Mouse (Mus musculus) stomach, embryonic 15.5 days (tissue): ENCODE results near the gene Hspd1. TPM values are rescaled to one million over a fixed set of nuclear protein-coding genes. Genes with fewer than 3 reads are reported as not detected.

Experiments used
- ATAC-seq: fragments of 200-750 bp; cut with Nextera tagmentation; 2 replicates; pipeline ENCODE4 v1.8.0; 2017; ENCODE audit warnings: low read depth, moderate number of reproducible peaks, moderate TSS enrichment; ENCODE audit not compliant: insufficient read depth, low FRiP score
- H3K27ac ChIP-seq: fragments of 300-500 bp; sonication (generic); 2 replicates; pipeline ENCODE4 v1.5.1; 2015; ENCODE audit warnings: mild to moderate bottlenecking, inconsistent platforms
- H3K27me3 ChIP-seq: fragments of 300-500 bp; sonication (generic); replicated peaks from 2 replicates; pipeline ENCODE4 v1.6.1; 2015; ENCODE audit warnings: inconsistent platforms
- H3K36me3 ChIP-seq: fragments of 300-500 bp; sonication (generic); 2 replicates; pipeline ENCODE4 v1.6.1; 2015; ENCODE audit warnings: inconsistent platforms
- H3K4me1 ChIP-seq: fragments of 300-500 bp; sonication (generic); 2 replicates; pipeline ENCODE4 v1.6.1; 2015; ENCODE audit warnings: inconsistent platforms
- H3K4me2 ChIP-seq: fragments of 300-500 bp; sonication (generic); 2 replicates; pipeline ENCODE4 v1.6.1; 2015; ENCODE audit warnings: mild to moderate bottlenecking, inconsistent platforms
- H3K4me3 ChIP-seq: fragments of 300-500 bp; sonication (generic); replicated peaks from 2 replicates; pipeline ENCODE4 v1.5.1; 2015; ENCODE audit warnings: inconsistent platforms
- H3K9ac ChIP-seq: fragments of 300-500 bp; sonication (generic); 2 replicates; pipeline ENCODE4 v1.6.1; 2015; ENCODE audit warnings: inconsistent platforms
- H3K9me3 ChIP-seq: fragments of 300-500 bp; sonication (generic); 2 replicates; pipeline ENCODE4 v1.6.1; 2016; ENCODE audit warnings: inconsistent platforms
- WGBS: fragments of 180-500 bp; shearing (Covaris S2); methylation state at CpG from one replicate; pipeline ENCODE4 v1.1.7; 2015; 5-methylcytosine and 5-hydroxymethylcytosine counted together
- polyA plus RNA-seq: library from polyadenylated mRNA; unstranded; fragments of >200 nt; fragmentation: Nextera tagmentation; extraction: Ambion mirVana; gene quantifications from 2 replicates; pipeline ENCODE4 v1.2.1, GENCODE M21; 2015

Hspd1 gene
- polyA plus RNA-seq, 1 experiment from 2014 or later, result 436 TPM

- H3K9ac ChIP-seq, result peak overlapping the region; percentile 29; the same call in 1 of the 2 replicates
- peak; percentile 74 for ATAC-seq
- H3K4me1 ChIP-seq, result 0 out of 2 replicates have a peak, but pooled peaks cover 4% of the 10 kb centered on the region
- no peaks in the 10 kb centered on the region for H3K9me3 ChIP-seq
- peak overlapping the region; percentile 68 for H3K4me3 ChIP-seq
- H3K27ac ChIP-seq, result peak overlapping the region; percentile 81
- H3K36me3 ChIP-seq, result peaks cover 5% of the 10 kb centered on the region; the same call in 1 of the 2 replicates
- H3K4me2 ChIP-seq, result peak overlapping the region; percentile 58
- WGBS, result under 1% methylated on average over 42 of the region's 42 CpGs
- H3K27me3 ChIP-seq, result no peaks in the 10 kb centered on the region
Measured at GRCm38 (mm10) chr1:55053005-55053404, 35.0 kb downstream of the Hspd1 start.

GRCm38 (mm10) chr1:55052355-55052953, 35.6 kb downstream of the Hspd1 start, which contains the start of gene Coq10b:
Coq10b (plus strand) TSS chr1:55052770.
- Histone ChIP-seq H3K9ac (peak within 1 kb of the TSS; percentile 42), H3K4me2 (peak within 1 kb of the TSS; percentile 86), H3K36me3 (peaks cover 5% of the 10 kb centered on the region; the same call in 1 of the 2 replicates), H3K27me3 (no peaks in the 10 kb centered on the region), H3K9me3 (no peaks in the 10 kb centered on the region), H3K27ac (peak within 1 kb of the TSS; percentile 81), H3K4me1 (0 out of 2 replicates have a peak, but pooled peaks cover 4% of the 10 kb centered on the region), H3K4me3 (peak within 1 kb of the TSS; percentile 68)
- under 1% methylated on average over 46 of the region's 46 CpGs for WGBS
- peak; percentile 100 for ATAC-seq

- Histone ChIP-seq H3K27me3 (no peaks in the 10 kb centered on the region), H3K9me3 (no peaks in the 10 kb centered on the region), H3K9ac (0 out of 2 replicates have a peak overlapping the region, but pooled peaks have one; percentile 42), H3K4me1 (0 out of 2 replicates have a peak, but pooled peaks cover 4% of the 10 kb centered on the region), H3K36me3 (no peaks in the 10 kb centered on the region; the same call in 1 of the 2 replicates), H3K4me3 (peak overlapping the region; percentile 68; the same call in 1 of the 2 replicates), H3K4me2 (peak overlapping the region; percentile 86), H3K27ac (no peak overlapping the region)
- ATAC-seq, result no peak
- WGBS, result 65% methylated on average over 3 of the region's 3 CpGs
Measured at GRCm38 (mm10) chr1:55051671-55052070, 36.4 kb downstream of the Hspd1 start.

DNA sequence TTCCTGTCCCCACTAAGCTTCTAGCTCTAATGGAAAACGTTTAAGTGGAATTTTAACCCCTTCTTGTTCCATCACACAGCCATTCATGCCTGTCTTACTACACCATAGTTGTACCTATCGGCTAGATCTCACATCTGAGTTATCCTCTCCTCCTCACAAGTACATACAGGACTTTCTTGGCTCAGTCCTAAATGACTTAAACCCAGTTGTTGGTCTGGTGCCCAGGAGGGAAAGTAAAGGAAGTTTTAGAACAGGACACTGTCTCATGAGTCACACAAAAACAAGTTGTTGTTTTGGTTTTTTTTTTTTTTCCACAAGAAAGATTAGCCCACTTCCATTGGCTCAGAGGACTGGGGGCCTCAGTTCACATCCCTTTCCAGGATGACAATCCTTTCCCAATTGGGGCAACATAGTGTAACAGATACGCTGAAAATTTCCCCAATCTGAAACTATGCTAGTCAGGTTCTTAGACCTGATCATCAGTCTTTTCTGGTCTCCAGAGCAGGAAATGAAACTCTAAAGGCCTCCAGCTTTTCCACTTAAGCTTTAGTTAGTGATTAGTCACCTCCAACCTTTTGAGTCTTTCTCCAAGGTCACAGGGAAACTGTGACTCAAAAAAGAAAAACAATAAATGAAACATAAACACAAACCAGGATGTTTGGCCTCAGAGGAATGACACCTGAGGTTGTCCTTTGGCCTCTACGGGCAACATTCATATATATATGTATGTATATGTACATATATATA, 39.0 kb downstream of the Hspd1 start:
- WGBS, result 64% methylated on average over 4 of the region's 4 CpGs
- no peaks in the 10 kb centered on the region for H3K36me3 ChIP-seq
- ATAC-seq, result no peak
- H3K4me1 ChIP-seq, result 0 out of 2 replicates have a peak, but pooled peaks cover 4% of the 10 kb centered on the region
- H3K27ac ChIP-seq, result no peak overlapping the region
- H3K9me3 ChIP-seq, result no peaks in the 10 kb centered on the region
- H3K27me3 ChIP-seq, result no peaks in the 10 kb centered on the region
- H3K4me2 ChIP-seq, result no peak overlapping the region
- H3K9ac ChIP-seq, result no peak overlapping the region
- H3K4me3 ChIP-seq, result no peak overlapping the region

- H3K9ac ChIP-seq, result no peak overlapping the region
- no peak overlapping the region for H3K27ac ChIP-seq
- ATAC-seq, result no peak
- H3K4me2 ChIP-seq, result no peak overlapping the region
- H3K4me1 ChIP-seq, result no peaks in the 10 kb centered on the region
- H3K4me3 ChIP-seq, result no peak overlapping the region
- H3K36me3 ChIP-seq, result no peaks in the 10 kb centered on the region
- WGBS, result 74% methylated on average over 3 of the region's 3 CpGs
- no peaks in the 10 kb centered on the region for H3K27me3 ChIP-seq
- H3K9me3 ChIP-seq, result no peaks in the 10 kb centered on the region
Measured at GRCm38 (mm10) chr1:55043164-55043563, 44.9 kb downstream of the Hspd1 start.

GRCm38 (mm10) chr1:55042246-55042645, 45.8 kb downstream of the Hspd1 start:
- Histone ChIP-seq H3K4me3 (no peak overlapping the region), H3K9me3 (no peaks in the 10 kb centered on the region), H3K27me3 (no peaks in the 10 kb centered on the region), H3K27ac (no peak overlapping the region), H3K4me2 (no peak overlapping the region), H3K4me1 (no peaks in the 10 kb centered on the region), H3K9ac (no peak overlapping the region), H3K36me3 (no peaks in the 10 kb centered on the region)
- WGBS, result 69% methylated on average over 1 of the region's 1 CpGs
- no peak for ATAC-seq

DNA sequence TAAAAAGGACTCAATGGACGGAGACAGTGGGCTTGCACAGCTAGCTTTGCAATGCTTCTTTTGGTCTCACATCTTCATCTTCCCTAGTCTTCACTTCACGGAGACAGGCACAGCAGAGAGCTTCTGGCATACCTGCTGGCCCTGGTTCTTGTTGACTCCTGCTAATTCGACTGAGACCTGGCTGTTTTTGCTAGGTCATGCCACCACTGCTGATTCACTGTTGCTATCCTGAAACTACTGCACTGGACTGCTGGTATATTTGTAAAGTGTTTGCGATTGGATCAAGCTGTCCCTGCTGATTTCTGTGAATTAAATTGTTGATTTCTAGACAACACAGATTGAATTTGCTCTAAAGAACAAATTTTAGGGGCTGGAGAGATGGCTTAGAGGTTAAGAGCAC, 46.4 kb downstream of the Hspd1 start:
- WGBS, result 82% methylated on average over 4 of the region's 4 CpGs
- Histone ChIP-seq H3K4me3 (no peak overlapping the region), H3K4me1 (no peaks in the 10 kb centered on the region), H3K27me3 (no peaks in the 10 kb centered on the region), H3K4me2 (no peak overlapping the region), H3K9ac (no peak overlapping the region), H3K27ac (no peak overlapping the region), H3K9me3 (no peaks in the 10 kb centered on the region), H3K36me3 (no peaks in the 10 kb centered on the region)
- no peak for ATAC-seq

DNA sequence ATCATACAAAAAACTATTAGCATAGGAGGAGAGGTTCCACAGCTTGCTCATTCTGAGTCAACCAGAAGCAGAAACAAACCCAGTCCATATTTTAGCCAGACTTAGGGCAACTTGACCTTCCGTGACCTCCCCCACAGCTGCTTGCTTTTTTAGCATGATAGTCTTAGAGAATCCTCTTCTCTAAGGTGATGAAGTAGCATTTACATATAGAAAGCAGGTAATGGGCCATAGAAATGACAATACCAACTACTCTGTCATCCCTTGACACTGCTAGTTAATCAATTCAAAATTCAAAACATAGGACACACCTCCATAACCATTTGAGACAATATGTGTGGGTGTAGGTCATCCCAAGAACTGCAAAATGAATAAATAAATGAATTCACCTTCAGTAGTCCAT, 48.1 kb downstream of the Hspd1 start:
- Histone ChIP-seq H3K4me2 (no peak overlapping the region), H3K4me1 (no peaks in the 10 kb centered on the region), H3K36me3 (no peaks in the 10 kb centered on the region), H3K4me3 (no peak overlapping the region), H3K27ac (no peak overlapping the region), H3K9ac (no peak overlapping the region), H3K27me3 (no peaks in the 10 kb centered on the region), H3K9me3 (no peaks in the 10 kb centered on the region)
- WGBS, result 83% methylated on average over 1 of the region's 1 CpGs
- no peak for ATAC-seq

- Histone ChIP-seq H3K4me1 (no peaks in the 10 kb centered on the region), H3K4me3 (no peak overlapping the region), H3K27ac (no peak overlapping the region), H3K27me3 (no peaks in the 10 kb centered on the region), H3K9ac (no peak overlapping the region), H3K36me3 (no peaks in the 10 kb centered on the region), H3K4me2 (no peak overlapping the region), H3K9me3 (no peaks in the 10 kb centered on the region)
- ATAC-seq, result no peak
Measured at GRCm38 (mm10) chr1:55031026-55031779, 56.8 kb downstream of the Hspd1 start.

DNA sequence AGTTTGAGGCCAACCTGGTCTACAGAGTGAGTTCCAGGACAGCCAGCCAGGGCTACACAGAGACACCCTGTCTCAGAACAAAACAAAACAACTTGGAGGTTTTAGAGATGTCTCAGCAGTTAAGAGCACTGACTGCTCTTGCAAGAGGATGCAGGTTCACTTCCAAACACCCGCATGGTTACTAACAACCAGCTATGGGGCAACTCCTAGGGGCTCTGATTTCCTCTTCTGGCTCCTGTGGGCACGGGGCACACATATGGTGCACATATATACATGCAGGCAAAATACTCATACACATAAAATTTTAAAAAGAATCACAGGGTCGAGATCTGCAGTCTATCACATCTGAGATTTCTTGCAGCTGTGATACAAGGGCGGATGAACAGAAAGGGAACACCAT, 58.6 kb downstream of the Hspd1 start:
- Histone ChIP-seq H3K9ac (no peak overlapping the region), H3K4me2 (no peak overlapping the region), H3K4me3 (no peak overlapping the region), H3K27me3 (no peaks in the 10 kb centered on the region), H3K36me3 (no peaks in the 10 kb centered on the region), H3K9me3 (no peaks in the 10 kb centered on the region), H3K27ac (no peak overlapping the region), H3K4me1 (no peaks in the 10 kb centered on the region)
- 62% methylated on average over 4 of the region's 4 CpGs for WGBS
- no peak for ATAC-seq

DNA sequence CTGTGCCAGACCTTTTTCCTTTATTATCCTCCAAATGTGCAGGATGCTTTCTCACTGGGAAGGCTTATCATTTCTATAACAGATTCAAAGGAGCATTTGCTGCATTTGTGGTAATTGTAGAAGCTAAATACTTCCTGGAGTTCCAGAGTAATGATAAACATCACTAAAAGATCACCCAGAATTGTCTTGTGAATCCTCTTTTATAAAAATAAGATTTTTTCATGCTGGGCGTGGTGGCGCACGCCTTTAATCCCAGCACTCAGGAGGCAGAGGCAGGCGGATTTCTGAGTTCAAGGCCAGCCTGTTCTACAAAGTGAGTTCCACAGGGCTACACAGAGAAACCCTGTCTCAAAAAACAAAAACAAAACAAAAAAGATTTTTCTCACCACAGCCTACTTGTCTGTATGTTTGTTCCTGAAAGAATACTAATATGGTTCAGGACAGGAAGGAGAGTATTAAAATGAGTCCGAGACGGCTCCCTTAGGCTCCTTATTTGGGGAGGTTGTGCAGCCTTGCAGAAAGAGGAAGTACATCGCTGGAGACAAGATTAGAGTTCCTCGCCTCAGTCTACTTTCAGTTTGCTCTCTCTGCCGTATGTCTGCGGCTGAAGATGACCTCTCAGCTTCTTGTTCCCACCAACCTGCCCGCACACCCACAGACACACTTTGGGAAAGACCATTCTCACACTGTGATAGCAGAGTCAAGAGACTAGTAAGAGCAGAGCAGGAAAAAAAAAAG, 59.4 kb downstream of the Hspd1 start:
- no peaks in the 10 kb centered on the region for H3K9me3 ChIP-seq
- no peaks in the 10 kb centered on the region for H3K36me3 ChIP-seq
- H3K4me2 ChIP-seq, result no peak overlapping the region
- ATAC-seq, result no peak
- no peak overlapping the region for H3K4me3 ChIP-seq
- H3K9ac ChIP-seq, result no peak overlapping the region
- no peaks in the 10 kb centered on the region for H3K27me3 ChIP-seq
- 74% methylated on average over 11 of the region's 11 CpGs for WGBS
- no peak overlapping the region for H3K27ac ChIP-seq
- no peaks in the 10 kb centered on the region for H3K4me1 ChIP-seq
